Mouse (Mus musculus): ENCODE measurements around the gene Unc13a. TPM values are rescaled to one million over a fixed set of nuclear protein-coding genes. Genes with fewer than 3 reads are reported as not detected.
A peak's percentile ranks its signal among the peaks of the same experiment; 100 is the strongest.

Gene Unc13a
- polyA plus RNA-seq, 1 experiment from 2014 or later, result 0.69 TPM

GRCm38 (mm10) chr8:71684701-71685100 is 13.1 kb upstream of the Unc13a start:
- Histone ChIP-seq H3K4me3 (no peak overlapping the region), H3K4me1 (peaks cover 46% of the 10 kb centered on the region), H3K9me3 (no peaks in the 10 kb centered on the region), H3K36me3 (no peaks in the 10 kb centered on the region), H3K27ac (no peak overlapping the region), H3K4me2 (no peak overlapping the region), H3K27me3 (peaks cover 100% of the 10 kb centered on the region), H3K9ac (no peak overlapping the region)
- ATAC-seq (ENCODE audit: insufficient number of reproducible peaks, low FRiP score, low TSS enrichment, low read depth), result no peak
- 27% methylated on average over 10 of the region's 10 CpGs for WGBS

- H3K9me3 ChIP-seq, result no peaks in the 10 kb centered on the region; the same call in 1 of the 2 replicates
- H3K27ac ChIP-seq, result no peak overlapping the region
- 72% methylated on average over 12 of the region's 12 CpGs for WGBS
- H3K27me3 ChIP-seq, result peaks cover 100% of the 10 kb centered on the region
- no peak overlapping the region for H3K9ac ChIP-seq
- no peaks in the 10 kb centered on the region for H3K36me3 ChIP-seq
- ATAC-seq (ENCODE audit: insufficient number of reproducible peaks, low FRiP score, low TSS enrichment, low read depth), result no peak
- H3K4me1 ChIP-seq, result peaks cover 44% of the 10 kb centered on the region
- no peak overlapping the region for H3K4me3 ChIP-seq
- no peak overlapping the region for H3K4me2 ChIP-seq
These were observed 11.3 kb upstream of the Unc13a start for GRCm38 (mm10) chr8:71682832-71683231.

DNA sequence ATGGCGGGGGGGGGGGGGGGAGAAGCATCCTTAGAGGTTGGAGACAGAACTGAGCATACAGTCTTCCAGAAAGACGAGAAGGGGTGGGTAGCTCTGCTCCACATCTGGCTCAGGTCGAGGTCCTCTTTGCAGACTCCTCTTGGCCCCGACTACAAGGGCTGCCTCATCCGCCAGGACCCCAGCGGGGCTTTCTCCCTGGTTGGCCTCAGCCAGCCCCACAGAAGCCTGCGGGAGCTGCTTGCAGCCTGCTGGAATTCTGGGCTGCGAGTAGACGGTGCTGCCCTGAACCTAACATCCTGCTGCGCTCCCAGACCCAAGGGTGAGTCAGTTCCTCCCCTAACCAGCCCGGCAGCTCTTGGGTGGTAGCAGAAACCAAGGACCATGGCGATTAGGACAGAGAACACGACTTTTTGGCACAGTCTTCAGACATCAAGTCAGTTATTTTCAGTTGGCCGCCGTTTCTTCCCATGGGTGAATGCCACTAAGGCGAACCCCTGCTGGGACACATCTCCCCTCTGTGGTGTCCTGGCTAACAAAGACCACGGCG is 9.9 kb upstream of the Unc13a start:
- WGBS, result 10% methylated on average over 18 of the region's 18 CpGs
- no peak overlapping the region for H3K4me2 ChIP-seq

GRCm38 (mm10) chr8:71680471-71680870 is 8.9 kb upstream of the Unc13a start:
- Histone ChIP-seq H3K27me3 (peaks cover 93% of the 10 kb centered on the region), H3K9ac (no peak overlapping the region), H3K4me3 (no peak overlapping the region), H3K27ac (no peak overlapping the region), H3K4me2 (no peak overlapping the region), H3K36me3 (no peaks in the 10 kb centered on the region), H3K4me1 (peaks cover 39% of the 10 kb centered on the region), H3K9me3 (no peaks in the 10 kb centered on the region; the same call in 1 of the 2 replicates)
- 6% methylated on average over 21 of the region's 21 CpGs for WGBS
- no peak for ATAC-seq (ENCODE audit: insufficient number of reproducible peaks, low FRiP score, low TSS enrichment, low read depth)

More for the DNA sequence above, 9.9 kb upstream of the Unc13a start:
- Histone ChIP-seq H3K4me3 (no peak overlapping the region), H3K4me1 (peaks cover 39% of the 10 kb centered on the region), H3K36me3 (no peaks in the 10 kb centered on the region), H3K27me3 (peaks cover 98% of the 10 kb centered on the region), H3K9me3 (no peaks in the 10 kb centered on the region; the same call in 1 of the 2 replicates), H3K9ac (0 out of 2 replicates have a peak overlapping the region, but pooled peaks have one; percentile 10), H3K27ac (no peak overlapping the region)
- ATAC-seq (ENCODE audit: insufficient number of reproducible peaks, low FRiP score, low TSS enrichment, low read depth), result no peak

DNA sequence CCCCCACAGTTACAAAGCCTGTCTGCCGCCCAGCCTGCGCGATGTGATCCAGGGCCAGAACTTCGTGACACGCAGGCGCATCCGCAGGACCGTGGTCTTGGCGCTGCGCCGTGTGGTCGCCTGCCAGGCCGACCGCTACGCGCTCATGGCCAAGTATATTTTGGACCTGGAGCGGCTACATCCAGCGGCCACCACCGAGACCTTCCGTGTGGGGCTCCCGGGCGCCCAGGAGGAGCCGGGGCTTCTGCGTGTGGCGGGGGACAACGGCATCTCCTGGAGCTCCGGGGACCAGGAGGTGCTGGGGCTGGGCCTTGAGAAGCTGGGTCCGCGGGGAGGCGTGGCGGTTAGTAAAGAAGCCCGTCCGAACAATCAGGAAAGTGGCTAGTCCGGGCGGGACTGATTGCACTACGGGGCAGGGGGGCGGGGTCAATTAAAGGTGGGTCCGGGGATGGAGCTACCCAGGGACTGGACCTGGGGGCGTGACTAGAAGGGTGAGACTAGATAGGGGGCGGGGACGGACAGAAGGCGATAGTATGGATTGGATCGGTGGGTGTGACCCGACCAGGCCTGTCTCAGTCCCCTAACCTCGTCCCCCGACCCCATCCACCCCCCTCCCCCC is 8.1 kb upstream of the Unc13a start:
- Histone ChIP-seq H3K4me1 (peaks cover 38% of the 10 kb centered on the region), H3K36me3 (no peaks in the 10 kb centered on the region), H3K4me2 (peak overlapping the region; percentile 41), H3K27ac (no peak overlapping the region), H3K27me3 (peaks cover 89% of the 10 kb centered on the region), H3K9ac (no peak overlapping the region), H3K4me3 (peak overlapping the region; percentile 28), H3K9me3 (no peaks in the 10 kb centered on the region; the same call in 1 of the 2 replicates)
- WGBS, result 5% methylated on average over 46 of the region's 46 CpGs
- no peak for ATAC-seq (ENCODE audit: insufficient number of reproducible peaks, low FRiP score, low TSS enrichment, low read depth)

- H3K27ac ChIP-seq, result no peak overlapping the region
- 18% methylated on average over 16 of the region's 16 CpGs for WGBS
- H3K9ac ChIP-seq, result no peak overlapping the region
- peaks cover 38% of the 10 kb centered on the region for H3K4me1 ChIP-seq
- H3K4me3 ChIP-seq, result peak overlapping the region; percentile 28
- peaks cover 83% of the 10 kb centered on the region for H3K27me3 ChIP-seq
- H3K36me3 ChIP-seq, result no peaks in the 10 kb centered on the region
- H3K9me3 ChIP-seq, result no peaks in the 10 kb centered on the region; the same call in 1 of the 2 replicates
- peak overlapping the region; percentile 41 for H3K4me2 ChIP-seq
- no peak for ATAC-seq (ENCODE audit: insufficient number of reproducible peaks, low FRiP score, low TSS enrichment, low read depth)
These were observed 7.6 kb upstream of the Unc13a start for GRCm38 (mm10) chr8:71679116-71679515.

DNA sequence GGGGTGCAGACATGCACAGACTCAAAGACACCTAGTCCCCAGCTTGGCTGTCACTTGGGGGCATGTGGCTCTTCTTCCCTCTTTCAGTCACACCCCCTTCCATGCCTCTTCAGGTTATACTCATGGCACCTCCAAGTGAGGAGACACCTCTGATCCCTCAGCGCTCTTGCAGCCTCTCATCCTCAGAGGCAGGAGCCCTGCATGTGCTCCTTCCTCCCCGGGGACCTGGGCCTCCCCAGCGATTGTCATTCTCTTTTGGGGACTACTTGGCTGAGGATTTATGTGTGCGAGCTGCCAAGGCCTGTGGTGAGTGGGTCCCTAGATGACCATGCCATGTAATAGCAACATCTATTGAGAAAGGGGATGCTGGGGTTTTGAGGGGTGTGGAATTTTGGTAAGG is 6.7 kb upstream of the Unc13a start:
- no peak for ATAC-seq (ENCODE audit: insufficient number of reproducible peaks, low FRiP score, low TSS enrichment, low read depth)
- Histone ChIP-seq H3K36me3 (no peaks in the 10 kb centered on the region), H3K9ac (no peak overlapping the region), H3K9me3 (no peaks in the 10 kb centered on the region; the same call in 1 of the 2 replicates), H3K4me1 (peaks cover 38% of the 10 kb centered on the region), H3K4me2 (no peak overlapping the region), H3K27me3 (peaks cover 76% of the 10 kb centered on the region), H3K27ac (no peak overlapping the region), H3K4me3 (no peak overlapping the region)
- 51% methylated on average over 4 of the region's 4 CpGs for WGBS

GRCm38 (mm10) chr8:71677555-71677954 is 6.0 kb upstream of the Unc13a start:
- H3K4me1 ChIP-seq, result peaks cover 38% of the 10 kb centered on the region
- no peak overlapping the region for H3K4me2 ChIP-seq
- H3K4me3 ChIP-seq, result no peak overlapping the region
- H3K27ac ChIP-seq, result no peak overlapping the region
- no peak overlapping the region for H3K9ac ChIP-seq
- no peaks in the 10 kb centered on the region; the same call in 1 of the 2 replicates for H3K9me3 ChIP-seq
- H3K27me3 ChIP-seq, result peaks cover 74% of the 10 kb centered on the region
- no peak for ATAC-seq (ENCODE audit: insufficient number of reproducible peaks, low FRiP score, low TSS enrichment, low read depth)
- H3K36me3 ChIP-seq, result no peaks in the 10 kb centered on the region

GRCm38 (mm10) chr8:71676803-71677202 is 5.2 kb upstream of the Unc13a start:
- H3K36me3 ChIP-seq, result no peaks in the 10 kb centered on the region
- H3K9ac ChIP-seq, result no peak overlapping the region
- H3K4me2 ChIP-seq, result peak overlapping the region; percentile 86
- no peak for ATAC-seq (ENCODE audit: insufficient number of reproducible peaks, low FRiP score, low TSS enrichment, low read depth)
- H3K27ac ChIP-seq, result peak overlapping the region; percentile 71
- whole genome bisulfite sequencing, result 52% methylated on average over 9 of the region's 9 CpGs
- no peaks in the 10 kb centered on the region; the same call in 1 of the 2 replicates for H3K9me3 ChIP-seq
- peak overlapping the region; percentile 65 for H3K4me3 ChIP-seq
- H3K4me1 ChIP-seq, result peaks cover 44% of the 10 kb centered on the region
- H3K27me3 ChIP-seq, result peaks cover 66% of the 10 kb centered on the region

GRCm38 (mm10) chr8:71676020-71676741 is 4.6 kb upstream of the Unc13a start, which contains the start of gene Jak3:
TSS of gene Jak3 (plus strand) at chr8:71676296.
- H3K4me2 ChIP-seq, result peak within 1 kb of the TSS; percentile 86
- peak within 1 kb of the TSS; percentile 71 for H3K27ac ChIP-seq
- H3K9me3 ChIP-seq, result no peaks in the 10 kb centered on the region; the same call in 1 of the 2 replicates
- WGBS, result 3% methylated on average over 40 of the region's 40 CpGs
- peak within 1 kb of the TSS; percentile 63 for H3K9ac ChIP-seq
- no peak for ATAC-seq (ENCODE audit: insufficient number of reproducible peaks, low FRiP score, low TSS enrichment, low read depth)
- peaks cover 63% of the 10 kb centered on the region for H3K27me3 ChIP-seq
- peaks cover 45% of the 10 kb centered on the region for H3K4me1 ChIP-seq
- H3K4me3 ChIP-seq, result peak within 1 kb of the TSS; percentile 65
- no peaks in the 10 kb centered on the region for H3K36me3 ChIP-seq

GRCm38 (mm10) chr8:71675456-71676019 is 4.0 kb upstream of the Unc13a start:
- Histone ChIP-seq H3K4me3 (peak overlapping the region; percentile 65), H3K4me1 (peaks cover 49% of the 10 kb centered on the region), H3K9me3 (no peaks in the 10 kb centered on the region; the same call in 1 of the 2 replicates), H3K36me3 (no peaks in the 10 kb centered on the region), H3K27me3 (peaks cover 63% of the 10 kb centered on the region), H3K27ac (peak overlapping the region; percentile 71), H3K4me2 (peak overlapping the region; percentile 86), H3K9ac (no peak overlapping the region)
- ATAC-seq (ENCODE audit: insufficient number of reproducible peaks, low FRiP score, low TSS enrichment, low read depth), result no peak
- 34% methylated on average over 9 of the region's 9 CpGs for WGBS

Measured in limb, embryonic 15.5 days (tissue).